Mouse (Mus musculus) testis, adult 10 weeks (tissue): ENCODE measurements around the gene Mms19. TPM values are rescaled to one million over a fixed set of nuclear protein-coding genes. Genes with fewer than 3 reads are reported as not detected.

Experiments used
- polyA plus RNA-seq: library from polyadenylated mRNA; stranded (reverse); fragments of 350-450 nt; fragmentation: Illumina TruSeq; extraction: RNeasy Lipid Tissue Mini Kit (QIAGEN cat#74804); gene quantifications from one replicate; pipeline ENCODE4 v1.2.3, GENCODE M21; 2014; ENCODE audit warnings: low read depth, low replicate concordance

The Mms19 gene
- 14.9 TPM for polyA plus RNA-seq

GRCm38 (mm10) chr19:41980819-41981594, at the start of gene Mms19:
Gene Mms19, minus strand, starts transcription at chr19:41981157.

GRCm38 (mm10) chr19:41981595-41981927, 604 bp upstream of the Mms19 start, which contains the start of gene Ubtd1:
Gene Ubtd1, plus strand, starts transcription at chr19:41981763.

GRCm38 (mm10) chr19:41933179-41934086, 47.5 kb downstream of the Mms19 start, which contains the start of the genes Exosc1 and Zdhhc16:
Gene Exosc1, minus strand, starts transcription at chr19:41933423.
Gene Zdhhc16, plus strand, starts transcription at chr19:41933480.

GRCm38 (mm10) chr19:41911178-41912073, 69.5 kb downstream of the Mms19 start, which contains the start of gene Pgam1:
Gene Pgam1, plus strand, starts transcription at chr19:41911923.

GRCm38 (mm10) chr19:41895460-41896318, 85.3 kb downstream of the Mms19 start, which contains the start of gene Rrp12:
Gene Rrp12, minus strand, starts transcription at chr19:41896173.

Other genes with a start within 250 kb of the Mms19 start
- 0.24 TPM for gene Slit1, start 237.5 kb downstream of the Mms19 start, polyA plus RNA-seq
- 67.1 TPM for gene Arhgap19, start 179.1 kb downstream of the Mms19 start, polyA plus RNA-seq
- 33.9 TPM for gene Frat1, start 151.2 kb downstream of the Mms19 start, polyA plus RNA-seq
- 6.6 TPM for gene Frat2, start 133.0 kb downstream of the Mms19 start, polyA plus RNA-seq
- gene Rrp12, start 85.0 kb downstream of the Mms19 start, polyA plus RNA-seq, result 2.4 TPM
- 53.2 TPM for gene Pgam1, start 69.2 kb downstream of the Mms19 start, polyA plus RNA-seq
- 32.7 TPM for gene Exosc1, start 47.7 kb downstream of the Mms19 start, polyA plus RNA-seq
- gene Zdhhc16, start 47.7 kb downstream of the Mms19 start, polyA plus RNA-seq, result 14.7 TPM
- 3.0 TPM for gene Ubtd1, start 606 bp upstream of the Mms19 start, polyA plus RNA-seq
- gene Ankrd2, start 54.8 kb upstream of the Mms19 start, polyA plus RNA-seq, result not detected
- gene Hoga1, start 64.5 kb upstream of the Mms19 start, polyA plus RNA-seq, result 24.0 TPM
- 264 TPM for gene 4933411K16Rik, start 71.1 kb upstream of the Mms19 start, polyA plus RNA-seq
- 26.5 TPM for gene Morn4, start 105.2 kb upstream of the Mms19 start, polyA plus RNA-seq
- 6.4 TPM for gene Pi4k2a, start 109.3 kb upstream of the Mms19 start, polyA plus RNA-seq
- gene Avpi1, start 147.9 kb upstream of the Mms19 start, polyA plus RNA-seq, result 1.2 TPM
- gene Marveld1, start 166.2 kb upstream of the Mms19 start, polyA plus RNA-seq, result 2.1 TPM
- 9.5 TPM for gene Zfyve27, start 182.8 kb upstream of the Mms19 start, polyA plus RNA-seq
- not detected for gene Sfrp5, start 221.1 kb upstream of the Mms19 start, polyA plus RNA-seq